Mouse (Mus musculus) right cerebral cortex, postnatal 4 days (tissue): ENCODE results near the gene Msln.
A peak's percentile ranks its signal among the peaks of the same experiment; 100 is the strongest.
"Not testable (repeated sequence)": the region's sequence is repeated elsewhere in the genome, so short reads cannot be mapped to it uniquely, and the experiment has no call there.

Experiments used
- DNase-seq: peaks from one replicate; pipeline ENCODE4 v3.0.0-alpha.2; 2022

Msln gene

DNA sequence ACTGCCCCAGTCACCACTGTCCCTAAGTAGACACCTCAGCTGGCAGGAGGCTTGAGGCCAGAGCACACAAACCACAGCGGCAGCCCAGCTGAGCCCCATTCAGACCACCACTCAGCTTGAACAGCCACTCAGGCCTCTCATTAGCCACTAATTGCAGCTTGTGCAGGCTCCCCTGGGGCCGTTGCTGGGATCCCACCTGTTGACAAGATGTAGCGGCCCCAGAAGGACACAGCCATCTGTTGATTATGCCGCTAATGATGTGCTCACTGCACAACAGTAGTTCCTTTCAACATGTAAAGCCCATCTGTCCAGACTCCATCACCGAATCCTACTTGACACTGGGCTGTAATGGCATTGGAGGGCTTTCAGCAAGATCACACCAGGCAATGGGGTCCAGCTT is 11.7 kb upstream of the Msln start:
- DNase-seq, result no peak

- no peak for DNase-seq
Observed at GRCm38 (mm10) chr17:25762591-25762990, 8.4 kb upstream of the Msln start.

GRCm38 (mm10) chr17:25761561-25761970 is 7.4 kb upstream of the Msln start:
- DNase-seq, result no peak

DNA sequence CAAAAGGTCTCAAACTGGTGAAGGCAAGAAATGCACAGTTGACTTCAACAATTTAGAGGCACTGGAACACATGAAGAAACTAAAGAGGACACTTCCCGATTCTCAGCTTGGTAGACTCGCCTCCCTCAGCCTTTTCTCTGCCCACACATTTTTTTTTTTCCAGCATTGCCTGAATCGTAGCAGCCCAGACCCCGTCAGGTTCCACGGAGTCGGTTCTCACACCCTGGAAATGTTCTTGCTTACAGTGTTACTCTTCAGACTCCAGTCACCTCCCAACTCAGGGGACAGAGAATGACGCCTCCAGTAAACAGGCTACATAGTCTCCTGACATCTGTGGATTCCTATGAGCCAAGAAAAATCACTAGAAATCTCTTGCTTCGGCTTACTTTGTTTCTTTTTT is 6.0 kb upstream of the Msln start:
- DNase-seq, result no peak

GRCm38 (mm10) chr17:25757691-25758090 is 3.5 kb upstream of the Msln start:
- DNase-seq, result no peak

DNA sequence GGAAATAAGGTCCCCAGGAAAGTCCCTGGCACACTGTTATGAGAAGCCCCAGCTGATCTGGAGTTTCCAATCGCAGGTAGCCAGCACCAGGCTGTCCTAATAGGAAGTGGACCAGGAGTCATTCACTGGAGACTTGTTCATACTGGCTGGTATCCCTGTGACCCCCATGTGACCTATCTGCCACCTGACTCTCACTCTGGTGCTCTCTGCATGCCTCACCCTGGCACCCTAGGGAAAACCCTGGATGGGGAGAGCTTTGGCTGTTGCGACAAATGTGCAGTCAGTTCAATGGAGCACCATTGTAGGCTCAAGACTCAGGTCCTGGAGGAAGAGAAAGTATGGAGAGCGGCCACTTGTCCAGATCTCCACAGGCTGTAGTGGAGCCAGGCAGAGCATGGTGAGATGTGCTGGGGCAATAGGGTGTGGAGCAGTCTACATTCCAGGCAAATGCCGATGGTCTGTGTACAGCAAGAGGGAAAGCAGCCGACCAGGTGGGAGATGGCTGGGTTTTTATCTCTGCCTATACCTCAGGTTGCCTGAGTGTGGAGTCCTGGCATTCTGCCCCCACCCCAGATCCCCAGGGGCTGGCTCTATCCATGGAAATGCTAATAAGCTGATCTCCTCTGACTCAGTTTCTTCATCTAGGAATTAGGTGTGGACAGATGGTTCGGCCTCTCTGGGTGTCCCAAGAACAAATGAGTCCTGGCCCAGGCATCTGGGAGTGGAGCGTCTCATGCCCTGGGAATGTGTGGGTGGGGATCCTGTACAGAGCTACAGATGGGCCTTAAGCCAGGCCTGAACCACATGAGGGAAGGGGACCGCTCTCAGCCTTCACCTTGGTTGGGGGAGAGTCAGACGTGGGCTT is 2.4 kb upstream of the Msln start:
- DNase-seq, result no peak

DNA sequence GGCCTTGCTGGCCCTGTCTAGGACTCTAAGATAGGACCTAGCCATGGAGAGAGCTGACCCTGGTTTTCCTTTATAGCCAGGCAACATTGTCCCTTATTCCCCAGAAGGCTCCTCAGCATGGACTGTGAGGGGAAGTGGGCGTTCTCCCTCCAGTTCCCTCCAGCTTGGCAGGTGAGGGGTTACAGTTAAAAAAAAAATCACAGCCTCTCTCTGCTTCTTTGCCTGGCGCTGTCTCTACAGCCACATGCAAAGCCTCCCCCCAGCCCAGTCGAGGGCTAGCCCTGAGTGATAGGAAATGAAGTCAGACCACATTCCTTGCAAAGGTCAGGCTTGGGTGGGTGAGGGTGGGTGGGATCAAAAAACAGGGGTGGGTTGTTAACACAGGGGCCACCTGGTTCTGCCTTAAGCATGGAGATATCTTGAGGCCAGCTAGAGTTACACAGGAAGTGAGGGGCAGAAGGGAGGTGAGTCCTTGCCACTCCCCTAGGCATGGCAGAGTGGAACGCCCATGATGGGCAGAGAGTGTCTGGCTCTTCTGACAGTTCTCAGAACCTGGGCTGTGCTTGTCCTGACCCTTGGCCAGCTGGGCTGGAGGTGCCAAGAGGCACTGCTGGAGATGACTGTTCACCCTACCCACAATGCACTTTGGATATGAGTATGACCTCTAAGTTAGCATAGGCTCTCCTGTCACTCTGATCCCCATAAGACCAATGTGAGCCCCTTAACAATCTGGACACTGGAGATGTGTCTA is 1.6 kb upstream of the Msln start:
- DNase-seq, result no peak

- DNase-seq, result no peak
Observed at GRCm38 (mm10) chr17:25755086-25755485, 908 bp upstream of the Msln start.

DNA sequence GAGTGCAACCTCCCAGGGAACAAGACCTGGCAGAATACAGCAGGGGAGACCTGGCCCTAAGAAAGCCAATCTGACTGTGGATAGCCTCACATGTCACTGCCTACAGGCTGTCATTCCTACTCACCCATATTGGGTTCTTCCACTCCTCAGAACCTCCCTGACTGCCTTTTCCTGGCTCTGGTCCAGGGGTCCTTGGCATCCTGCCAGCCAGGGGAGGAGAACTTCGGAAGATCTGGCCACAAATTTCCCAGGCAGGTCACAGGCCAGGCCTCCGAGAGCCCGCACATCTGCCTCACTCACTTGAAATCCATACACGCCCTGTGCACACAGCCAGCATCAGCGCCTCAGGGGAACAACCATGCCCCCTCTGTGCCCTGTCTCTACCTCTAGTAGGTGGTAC is 2.7 kb downstream of the Msln start:
- peak; percentile 66 for DNase-seq

GRCm38 (mm10) chr17:25749314-25749713 is 4.9 kb downstream of the Msln start:
- DNase-seq, result no peak

GRCm38 (mm10) chr17:25748238-25748637 is 5.9 kb downstream of the Msln start:
- DNase-seq, result no peak

DNA sequence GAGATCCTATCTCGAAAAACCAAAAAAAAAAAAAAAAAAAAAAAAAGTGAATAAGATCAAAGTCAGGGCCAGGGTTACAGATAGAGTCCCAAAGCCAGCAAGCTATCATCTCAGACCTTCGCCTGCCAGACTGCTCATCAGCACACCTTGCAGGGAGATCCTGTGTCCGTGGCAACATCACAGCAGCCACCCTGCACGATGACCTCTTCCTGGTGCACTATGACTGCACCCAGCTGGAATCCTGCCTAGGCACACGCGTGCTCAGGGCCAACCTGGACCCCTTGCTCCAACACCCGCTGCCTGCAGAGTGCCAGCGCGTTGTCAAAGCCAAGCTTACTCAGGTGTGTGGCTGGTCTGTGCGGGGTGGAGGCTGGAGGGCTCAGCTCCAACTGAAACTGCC is 9.9 kb downstream of the Msln start:
- no peak for DNase-seq

- DNase-seq, result no peak
Observed at GRCm38 (mm10) chr17:25743831-25744230, 10.3 kb downstream of the Msln start.

DNA sequence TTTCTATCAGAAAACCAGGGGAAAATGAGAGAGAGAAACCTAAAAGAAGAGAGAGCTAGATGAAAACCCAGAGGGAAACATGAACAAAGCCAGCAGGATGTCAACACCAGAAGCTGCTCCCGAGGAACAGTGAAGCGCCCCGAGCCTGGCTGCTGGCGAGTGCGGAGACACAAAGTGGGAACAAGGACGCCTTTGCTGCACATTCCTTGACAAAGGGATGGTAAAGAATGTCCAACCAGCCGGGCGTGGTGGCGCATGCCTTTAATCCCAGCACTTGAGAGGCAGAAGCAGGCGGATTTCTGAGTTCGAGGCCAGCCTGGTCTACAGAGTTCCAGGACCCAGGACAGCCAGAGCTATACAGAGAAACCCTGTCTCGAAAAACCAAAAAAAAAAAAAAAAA is 12.7 kb downstream of the Msln start:
- DNase-seq, result not testable (repeated sequence)

DNA sequence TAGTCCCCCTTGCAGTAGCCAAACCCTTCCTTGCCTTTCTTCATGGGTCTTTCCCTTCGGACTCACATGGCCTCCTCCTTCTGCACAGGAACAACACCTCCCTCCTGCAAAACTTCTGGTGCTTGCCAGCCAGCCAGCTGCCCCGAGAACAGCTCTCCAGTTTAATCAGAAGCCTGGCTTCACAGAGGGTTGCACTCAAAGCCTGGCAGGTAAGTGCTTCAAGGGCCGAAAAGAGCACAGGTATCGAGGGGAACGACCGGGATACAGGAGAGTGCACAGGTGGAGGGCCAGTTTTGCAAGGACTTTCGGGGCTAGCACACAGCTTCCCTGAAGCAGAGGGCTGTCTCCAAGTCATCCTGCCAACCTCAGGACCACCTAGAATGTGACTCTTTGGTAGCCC is 15.3 kb downstream of the Msln start:
- no peak for DNase-seq

- DNase-seq, result no peak
Observed at GRCm38 (mm10) chr17:25735745-25736144, 18.4 kb downstream of the Msln start, which contains the start of gene Mslnl. Gene Mslnl (plus strand): TSS chr17:25736042.

DNA sequence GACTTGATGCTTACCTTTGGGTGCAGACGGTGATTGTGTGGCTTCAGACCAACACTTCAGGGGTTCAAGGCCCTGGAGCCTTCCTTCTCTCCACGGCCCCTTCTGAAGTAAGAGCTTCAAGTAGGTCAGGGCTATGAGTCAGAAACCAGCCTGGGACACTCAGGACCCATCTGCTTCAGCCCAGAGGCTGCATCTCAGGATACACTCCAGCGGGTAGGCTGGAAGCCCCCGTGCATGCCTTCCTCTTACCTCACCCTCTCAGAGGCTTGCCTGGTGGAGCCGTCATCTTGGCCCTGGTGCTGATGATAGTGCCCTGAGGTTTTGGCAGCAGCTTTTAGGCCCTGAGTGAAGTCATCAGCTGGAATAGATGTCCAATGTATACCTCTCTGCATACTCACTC is 18.9 kb downstream of the Msln start:
- no peak for DNase-seq

DNA sequence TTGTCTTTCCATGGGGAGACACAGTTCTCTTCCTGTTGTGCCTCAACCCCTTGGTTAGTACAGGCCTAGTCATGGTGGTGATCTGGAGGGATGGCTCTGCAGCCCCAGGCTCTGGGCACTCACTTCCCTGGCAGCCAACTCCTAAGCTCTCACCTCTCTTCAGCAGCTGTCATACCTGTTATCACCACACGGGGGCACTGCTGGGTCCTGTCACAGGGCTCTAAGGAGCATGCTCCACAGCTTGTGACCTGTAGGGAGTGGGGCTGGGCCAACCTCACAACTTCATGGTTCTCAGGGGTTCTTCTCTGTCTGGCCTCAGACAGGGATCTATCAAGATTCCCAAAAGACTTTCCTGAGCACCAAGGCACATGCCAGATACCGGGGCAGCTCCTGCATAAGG is 22.1 kb downstream of the Msln start:
- peak; percentile 90 for DNase-seq

GRCm38 (mm10) chr17:25728009-25728270 is 26.2 kb downstream of the Msln start:
- no peak for DNase-seq

GRCm38 (mm10) chr17:25727265-25728008 is 26.7 kb downstream of the Msln start, which contains the start of the genes Chtf18 and Rpusd1:
Gene Chtf18 (minus strand): TSS chr17:25727419.
Gene Rpusd1 (plus strand): TSS chr17:25727670.
- peak; percentile 98 for DNase-seq

DNA sequence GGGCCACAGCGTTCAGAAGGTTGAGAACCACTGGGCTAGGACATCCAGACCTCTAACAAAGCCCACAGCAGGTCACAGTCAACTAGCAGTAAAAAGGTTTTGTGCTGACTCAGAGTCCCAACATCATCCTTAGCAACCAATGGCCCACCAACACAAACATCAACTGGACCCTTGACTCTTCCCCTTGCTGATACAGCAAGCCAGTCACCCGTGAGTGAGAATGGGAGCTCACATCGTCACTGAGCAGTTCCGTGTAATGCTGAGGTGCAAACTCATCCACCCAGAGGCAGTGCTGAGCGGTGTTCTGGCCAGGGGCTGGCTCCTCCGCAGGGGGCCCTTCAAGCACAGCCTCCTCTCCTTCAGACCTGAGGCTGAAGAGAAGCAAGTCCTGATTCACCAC is 28.9 kb downstream of the Msln start:
- DNase-seq, result no peak

DNA sequence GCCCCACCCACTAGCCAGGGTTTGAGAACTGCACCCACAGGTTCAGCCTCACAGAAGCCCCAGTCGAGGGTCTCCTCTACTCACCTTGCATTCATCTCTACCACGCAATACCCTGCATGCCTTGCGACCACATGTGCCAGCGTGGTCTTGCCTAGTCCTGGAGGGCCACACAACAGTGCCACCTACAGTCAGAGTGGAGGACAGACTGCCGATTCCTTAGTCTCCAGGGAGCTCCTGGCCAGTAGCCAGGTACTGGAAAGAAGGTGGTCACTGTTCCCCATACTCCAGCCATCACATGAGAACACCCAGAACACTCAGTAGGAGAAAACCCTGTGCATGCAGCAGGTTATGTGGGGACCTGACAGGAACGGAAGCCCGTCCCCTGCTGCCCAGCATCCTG is 30.3 kb downstream of the Msln start:
- DNase-seq, result no peak

DNA sequence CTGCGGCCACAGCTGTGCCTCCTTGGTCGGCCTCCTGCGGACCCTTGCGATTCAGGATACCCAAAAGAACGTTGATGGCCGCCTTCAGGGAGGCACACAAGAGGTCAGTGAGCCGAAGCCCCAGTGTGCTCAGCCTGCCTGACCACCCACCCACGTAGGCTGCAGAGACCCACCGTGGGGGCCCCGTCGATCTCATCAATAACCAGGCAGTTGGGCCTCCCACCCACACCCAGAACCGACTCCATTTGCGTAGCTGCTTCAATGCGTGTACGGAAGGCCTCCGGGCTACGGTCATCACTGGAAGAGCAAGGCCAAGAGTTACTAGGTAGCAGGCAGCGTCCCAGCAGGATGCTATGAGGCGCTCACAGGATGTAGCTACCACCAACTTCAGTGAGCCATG is 30.7 kb downstream of the Msln start:
- no peak for DNase-seq

GRCm38 (mm10) chr17:25721476-25721875 is 32.7 kb downstream of the Msln start:
- no peak for DNase-seq
